Mouse (Mus musculus) embryo, embryonic 11.5 days (tissue): ENCODE measurements around the gene Afg1l.

Source experiments
- DNase-seq: peaks from one replicate; pipeline ENCODE4 v3.0.0-alpha.2; 2012; ENCODE audit warnings: low read depth, low spot score

Afg1l gene

GRCm38 (mm10) chr10:42478341-42478720 is at the start of gene Afg1l:
Gene Afg1l, minus strand, starts transcription at chr10:42478565.
- peak; percentile 87 for DNase-seq

- DNase-seq, result no peak
Observed at GRCm38 (mm10) chr10:42525682-42526081, 47.3 kb upstream of the Afg1l start.

GRCm38 (mm10) chr10:42523556-42524162 is 45.3 kb upstream of the Afg1l start:
- DNase-seq, result no peak

- DNase-seq, result no peak
Observed at GRCm38 (mm10) chr10:42522912-42523311, 44.5 kb upstream of the Afg1l start.

GRCm38 (mm10) chr10:42521315-42521981 is 43.1 kb upstream of the Afg1l start:
- DNase-seq, result no peak

GRCm38 (mm10) chr10:42518363-42518762 is 40.0 kb upstream of the Afg1l start:
- DNase-seq, result no peak

GRCm38 (mm10) chr10:42514125-42514524 is 35.8 kb upstream of the Afg1l start:
- no peak for DNase-seq

GRCm38 (mm10) chr10:42511184-42512135 is 33.1 kb upstream of the Afg1l start:
- no peak for DNase-seq

GRCm38 (mm10) chr10:42510141-42510540 is 31.8 kb upstream of the Afg1l start:
- DNase-seq, result no peak

- DNase-seq, result no peak
Observed at GRCm38 (mm10) chr10:42504096-42504710, 25.8 kb upstream of the Afg1l start.

GRCm38 (mm10) chr10:42502349-42503111 is 24.2 kb upstream of the Afg1l start:
- peak; percentile 29 for DNase-seq

- peak; percentile 96 for DNase-seq
Observed at GRCm38 (mm10) chr10:42501775-42502348, 23.5 kb upstream of the Afg1l start, which contains the start of gene Snx3. Gene Snx3, plus strand, starts transcription at chr10:42502030.

- no peak for DNase-seq
Observed at GRCm38 (mm10) chr10:42501161-42501560, 22.8 kb upstream of the Afg1l start.

- no peak for DNase-seq
Observed at GRCm38 (mm10) chr10:42500611-42501010, 22.2 kb upstream of the Afg1l start.

GRCm38 (mm10) chr10:42493000-42493399 is 14.6 kb upstream of the Afg1l start:
- DNase-seq, result no peak

GRCm38 (mm10) chr10:42492027-42492771 is 13.8 kb upstream of the Afg1l start:
- no peak for DNase-seq

- no peak for DNase-seq
Observed at GRCm38 (mm10) chr10:42491158-42491557, 12.8 kb upstream of the Afg1l start.

GRCm38 (mm10) chr10:42488606-42489296 is 10.4 kb upstream of the Afg1l start:
- DNase-seq, result no peak

GRCm38 (mm10) chr10:42480719-42481118 is 2.4 kb upstream of the Afg1l start:
- DNase-seq, result no peak
